Mouse (Mus musculus) kidney, adult 2 months (tissue): ENCODE measurements at regions not wholly inside any gene's neighbourhood (a gene's known extent, or its start where the extent isn't known, plus 50 kb on each side); places are given as distances from the start of the nearest gene placed in this dataset.

Experiments used
- CTCF ChIP-seq: fragments of 200-500 bp; conservative IDR thresholded peaks from 2 replicates; pipeline ENCODE4 v1.5.1; 2011; ENCODE audit warnings: low read depth, mild to moderate bottlenecking, control low read depth, low read length, moderate library complexity, mixed read lengths; ENCODE audit not compliant: insufficient read depth, insufficient read length
- POLR2A ChIP-seq: fragments of 200-500 bp; IDR thresholded peaks from one replicate; pipeline ENCODE4 v1.6.1; 2011; ENCODE audit warnings: low read depth, low read length, control low read depth

GRCm38 (mm10) chr3:120430285-120430684 lies 646.0 kb upstream of the Ptbp2 start:
- TF ChIP-seq CTCF: no peak
- TF ChIP-seq POLR2A: no peak
